Mouse (Mus musculus) cerebellum, postnatal 36 days (tissue): Measurements from ENCODE around the gene 2900026A02Rik.

Experiments
- DNase-seq, 2 experiments: peaks; one replicate each; pipeline ENCODE4 v3.0.0; 2021 to 2022; ENCODE audit warnings: mixed read lengths in 2 of 2

2900026A02Rik gene

DNA sequence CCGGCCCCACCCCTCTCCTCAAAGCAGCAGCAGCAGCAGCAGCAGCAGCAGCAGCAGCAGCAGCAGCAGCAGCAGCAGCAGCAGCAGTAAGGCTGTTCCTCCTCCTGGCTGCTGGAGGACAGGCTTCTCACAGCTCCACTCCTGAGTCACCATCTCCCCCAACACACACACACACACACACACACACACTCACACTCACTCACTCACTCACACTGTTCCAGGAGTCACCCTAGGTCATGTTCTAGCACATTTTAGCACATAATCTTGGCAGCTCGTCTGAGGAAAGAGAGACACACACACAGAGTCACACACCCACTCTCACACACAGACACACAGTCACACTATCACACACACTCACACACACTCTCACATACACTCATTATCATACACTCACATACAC, 74.4 kb downstream of the 2900026A02Rik start:
- no peak for DNase-seq

GRCm38 (mm10) chr5:113145171-113145570, 75.9 kb downstream of the 2900026A02Rik start:
- DNase-seq, result no peak

- no peak for DNase-seq
Measured at GRCm38 (mm10) chr5:113142486-113142885, 78.5 kb downstream of the 2900026A02Rik start.

DNA sequence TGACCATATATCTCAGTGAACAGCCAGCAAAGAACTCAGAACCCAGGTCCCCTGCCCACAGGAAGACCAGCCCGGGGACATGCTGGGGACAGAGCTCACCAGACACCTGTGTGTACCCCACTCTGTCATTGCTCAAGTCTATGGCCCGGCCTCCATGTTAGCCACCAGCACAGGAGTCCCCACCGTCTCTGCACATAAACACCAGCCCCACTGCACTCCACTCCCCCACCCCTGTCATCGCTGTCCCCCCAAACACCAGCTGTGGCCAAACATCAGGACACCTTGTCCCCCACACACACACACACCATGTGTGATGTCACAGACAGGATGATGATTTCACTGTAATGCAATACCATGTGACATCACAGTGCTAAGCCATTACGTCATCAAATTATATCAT, 79.0 kb downstream of the 2900026A02Rik start:
- no peak for DNase-seq

- DNase-seq, result no peak
Measured at GRCm38 (mm10) chr5:113140872-113141271, 80.2 kb downstream of the 2900026A02Rik start.

DNA sequence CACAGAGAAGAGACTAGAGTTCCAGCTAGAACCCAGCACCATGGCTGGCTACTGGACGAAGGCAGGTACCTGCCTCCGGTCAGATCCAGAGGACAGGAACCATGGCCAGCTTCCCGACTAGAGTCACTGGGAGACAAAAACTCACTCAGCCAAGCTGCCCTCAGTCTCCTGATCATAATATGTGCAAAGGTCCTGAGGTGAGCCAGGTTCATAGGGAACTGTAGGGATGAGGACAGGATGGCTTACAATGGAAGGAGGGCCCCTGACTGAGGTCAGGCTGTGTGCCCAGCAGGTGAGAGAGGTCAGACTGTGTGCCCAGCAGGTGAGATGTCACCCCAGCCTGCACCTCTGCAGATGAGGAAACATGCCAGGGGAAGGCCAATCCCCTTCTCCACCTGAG, 81.0 kb downstream of the 2900026A02Rik start:
- no peak for DNase-seq

DNA sequence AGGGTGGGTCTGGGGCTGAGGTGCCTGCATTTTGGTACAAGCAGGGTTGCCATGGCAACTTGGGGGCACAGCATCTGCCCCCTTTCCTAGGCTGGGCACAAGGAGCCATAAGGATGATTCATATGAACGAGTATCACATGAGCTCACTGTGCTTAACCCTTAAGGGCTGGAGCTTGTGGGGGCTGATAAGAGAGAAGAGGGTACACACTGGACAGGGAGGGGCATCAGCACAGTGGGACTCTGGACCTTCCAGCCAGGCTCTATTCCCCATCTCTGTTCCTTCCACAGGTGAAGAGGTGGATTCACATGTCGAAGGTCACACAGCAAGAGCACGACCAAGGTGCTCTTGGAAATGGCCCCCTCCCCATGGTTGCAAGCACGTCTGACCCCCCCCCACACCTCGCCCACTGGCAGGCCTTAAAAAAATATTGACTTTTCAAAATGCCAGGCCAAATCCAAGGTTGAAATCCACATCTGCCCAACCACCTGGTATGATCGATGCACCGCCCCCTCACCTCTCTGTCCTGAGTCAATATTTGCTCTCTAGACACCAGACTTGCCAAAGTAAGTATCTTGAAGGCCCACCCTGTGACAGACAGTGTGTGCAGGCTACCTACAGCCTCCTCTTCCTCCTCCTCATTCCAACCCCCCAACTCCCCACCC, 81.8 kb downstream of the 2900026A02Rik start:
- no peak for DNase-seq

- no peak for DNase-seq
Measured at GRCm38 (mm10) chr5:113138319-113139063, 82.5 kb downstream of the 2900026A02Rik start.

GRCm38 (mm10) chr5:113137691-113138318, 83.2 kb downstream of the 2900026A02Rik start:
- DNase-seq, result no peak

DNA sequence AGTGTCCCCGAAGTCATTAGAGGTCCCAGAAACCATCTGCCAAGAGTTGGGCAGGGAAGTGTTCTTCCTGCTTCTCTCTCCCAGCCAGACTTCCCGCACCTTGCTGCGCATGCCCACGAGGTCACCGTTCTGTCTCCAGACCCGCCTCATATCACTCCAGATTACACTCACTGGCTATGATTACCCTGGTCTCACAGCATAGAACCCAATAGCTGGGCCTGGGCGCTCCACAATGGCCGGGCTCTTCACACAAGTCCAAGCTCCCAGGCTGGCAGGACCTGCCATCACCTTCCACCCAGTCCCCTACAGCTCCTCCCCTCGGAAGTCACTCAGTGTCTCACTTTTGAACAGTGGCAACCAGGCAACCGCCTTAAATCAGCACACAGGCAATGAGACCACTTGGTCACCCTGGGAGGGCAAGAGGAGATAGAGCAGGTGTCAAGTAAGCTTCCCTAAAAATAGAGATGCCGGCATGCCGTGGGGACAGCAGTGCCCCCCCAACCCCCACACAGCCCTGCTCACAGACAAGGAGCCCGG, 84.0 kb downstream of the 2900026A02Rik start:
- no peak for DNase-seq

GRCm38 (mm10) chr5:113135513-113135912, 85.5 kb downstream of the 2900026A02Rik start:
- DNase-seq, result no peak

- DNase-seq, result no peak
Measured at GRCm38 (mm10) chr5:113133722-113134710, 87.0 kb downstream of the 2900026A02Rik start.

DNA sequence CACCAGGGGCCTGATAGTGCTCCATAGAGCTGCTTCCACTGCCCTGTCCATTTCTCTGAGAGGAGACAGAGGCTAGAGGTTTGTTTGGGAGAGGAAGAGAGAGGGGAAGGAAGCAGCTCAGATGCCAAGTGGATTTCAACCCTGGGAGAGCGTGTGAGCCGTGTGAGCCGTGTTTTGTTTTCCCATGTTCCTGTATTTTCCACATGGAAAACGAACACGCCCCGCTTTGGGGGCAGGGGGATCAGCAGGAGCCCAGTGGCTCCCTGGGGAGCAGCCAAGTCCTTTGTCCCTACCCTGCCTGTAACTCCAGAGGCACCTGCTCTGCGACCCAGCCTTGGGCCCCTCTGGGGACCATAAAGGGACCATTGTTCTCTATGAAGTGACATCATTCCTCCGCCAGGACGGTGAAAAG, 88.0 kb downstream of the 2900026A02Rik start:
- DNase-seq, result no peak

- DNase-seq, result no peak
Measured at GRCm38 (mm10) chr5:113132635-113133041, 88.4 kb downstream of the 2900026A02Rik start.

DNA sequence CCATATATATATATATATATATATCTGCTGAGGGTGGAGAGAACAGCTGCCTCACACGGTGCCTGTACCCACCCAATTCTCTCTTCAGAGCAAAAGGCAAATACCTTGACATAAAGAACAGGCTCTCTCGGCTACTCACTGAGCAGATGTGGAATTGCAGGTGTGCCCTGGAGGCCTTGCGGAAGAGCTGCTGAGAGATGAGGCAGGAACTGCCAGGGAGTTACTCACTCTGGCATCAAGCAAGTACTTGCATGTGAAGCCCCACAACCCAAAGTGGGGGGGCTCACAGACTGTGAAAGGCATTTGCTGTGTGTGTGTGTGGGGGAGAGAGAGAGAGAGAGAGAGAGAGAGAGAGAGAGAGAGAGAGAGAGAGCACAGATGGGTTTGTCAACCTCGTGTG, 92.6 kb downstream of the 2900026A02Rik start:
- no peak for DNase-seq

DNA sequence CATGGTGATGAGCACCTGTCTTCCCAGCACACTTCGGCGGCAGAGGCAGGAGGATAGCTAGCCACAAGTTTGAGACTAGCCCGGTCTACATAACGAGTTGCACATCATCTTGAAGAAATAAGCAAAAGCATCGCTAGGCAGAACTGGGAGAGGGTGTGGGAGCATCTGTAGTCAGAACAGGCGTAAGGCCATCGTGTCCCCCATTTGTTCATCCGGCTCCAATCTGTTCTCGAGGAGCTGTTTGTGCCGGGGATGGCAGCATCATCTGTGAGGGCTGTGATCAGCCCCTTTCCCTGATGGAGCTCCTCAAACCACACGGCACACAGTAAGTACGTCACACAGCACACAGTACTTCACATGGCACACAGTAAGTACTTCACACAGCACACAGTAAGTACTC, 94.6 kb downstream of the 2900026A02Rik start:
- no peak for DNase-seq

GRCm38 (mm10) chr5:113123693-113124092, 97.3 kb downstream of the 2900026A02Rik start:
- DNase-seq, result no peak

GRCm38 (mm10) chr5:113122326-113123054, 98.5 kb downstream of the 2900026A02Rik start:
- DNase-seq, result no peak

DNA sequence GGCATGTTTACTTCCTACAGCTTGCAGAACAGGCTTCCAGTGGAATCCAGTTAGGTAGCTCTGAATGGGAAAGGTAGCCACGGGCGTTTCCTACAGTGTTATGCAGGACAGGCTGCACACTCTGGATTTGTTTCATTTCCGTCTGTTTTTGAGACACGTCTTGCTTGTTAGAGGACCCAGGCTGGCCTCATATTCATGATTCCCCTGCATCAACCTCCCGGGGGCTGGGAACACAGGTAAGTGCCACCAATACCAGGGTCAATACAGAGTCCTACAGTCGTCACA, 99.5 kb downstream of the 2900026A02Rik start:
- DNase-seq, result no peak

DNA sequence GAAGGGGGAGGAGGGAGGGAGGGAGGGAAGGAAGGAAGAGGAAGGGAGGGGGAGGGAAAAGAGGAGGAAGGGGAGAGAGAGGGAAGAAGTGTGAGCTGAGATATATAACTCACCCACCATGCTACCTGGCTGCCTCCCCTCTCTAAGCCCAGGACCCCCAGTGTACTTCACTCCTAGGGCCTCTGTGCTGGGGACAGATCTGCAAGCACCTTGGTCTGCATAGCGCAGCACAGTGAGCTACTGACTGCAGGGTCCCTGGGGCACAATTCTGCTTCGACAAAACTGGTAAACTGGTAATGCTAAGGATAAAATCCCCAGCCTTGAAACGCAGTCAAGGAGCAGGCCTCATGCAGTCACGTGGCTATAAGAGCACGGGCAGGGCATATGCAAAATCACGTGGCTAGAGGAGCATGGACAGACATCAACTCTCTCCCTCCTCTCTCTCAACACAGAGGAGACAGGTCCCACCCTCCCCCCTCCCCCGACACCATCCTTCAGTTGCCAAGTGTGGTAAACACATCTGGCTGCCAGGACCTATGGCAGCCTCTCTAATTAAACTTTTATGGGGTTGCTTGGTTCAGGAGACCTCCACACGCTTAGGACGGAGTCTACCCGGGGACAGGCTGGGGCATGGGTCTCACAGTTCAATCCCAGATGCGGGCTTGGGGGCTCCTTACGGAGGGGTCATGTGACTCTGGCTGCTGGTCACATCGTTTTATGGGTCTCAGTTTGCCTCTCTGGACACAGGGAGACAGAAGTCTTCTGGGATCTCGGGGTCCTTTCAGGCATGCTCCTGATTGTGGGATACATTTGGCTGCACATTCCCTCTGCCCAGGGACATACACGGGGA, 100.1 kb downstream of the 2900026A02Rik start:
- no peak for DNase-seq
